Mouse (Mus musculus): ENCODE results near the gene Ccdc3. TPM values are rescaled to one million over a fixed set of nuclear protein-coding genes. Genes with fewer than 3 reads are reported as not detected.

Gene Ccdc3
- polyA plus RNA-seq, 1 experiment from 2014 or later, result 3.9 TPM

GRCm38 (mm10) chr2:5192156-5192555 is 54.6 kb downstream of the Ccdc3 start:
- H3K27ac ChIP-seq (ENCODE audit: low read depth, low read length), result no peak overlapping the region
- no peaks in the 10 kb centered on the region for H3K4me1 ChIP-seq (ENCODE audit: control insufficient read depth, insufficient read depth, low read length)
- no peak overlapping the region for H3K4me3 ChIP-seq (ENCODE audit: low read depth, low read length)
- H3K27me3 ChIP-seq (ENCODE audit: control insufficient read depth, insufficient read depth, low read length), result no peaks in the 10 kb centered on the region
- DNase-seq (ENCODE audit: low spot score) (no peak), ATAC-seq (ENCODE audit: insufficient read depth, low FRiP score, low TSS enrichment) (no peak)
- no peak overlapping the region for H3K9ac ChIP-seq (ENCODE audit: low read length)
- WGBS, result 90% methylated on average over 4 of the region's 4 CpGs
- H3K36me3 ChIP-seq (ENCODE audit: control insufficient read depth, insufficient read depth, low read length), result no peaks in the 10 kb centered on the region
- H3K4me2 ChIP-seq (ENCODE audit: low read depth), result no peak overlapping the region
- H3K9me3 ChIP-seq (ENCODE audit: control insufficient read depth, low read length), result no peaks in the 10 kb centered on the region

GRCm38 (mm10) chr2:5193071-5193470 is 55.5 kb downstream of the Ccdc3 start:
- H3K27me3 ChIP-seq (ENCODE audit: control insufficient read depth, insufficient read depth, low read length), result no peaks in the 10 kb centered on the region
- no peak overlapping the region for H3K4me3 ChIP-seq (ENCODE audit: low read depth, low read length)
- DNase-seq (ENCODE audit: low spot score), result no peak
- no peaks in the 10 kb centered on the region for H3K9me3 ChIP-seq (ENCODE audit: control insufficient read depth, low read length)
- no peaks in the 10 kb centered on the region for H3K36me3 ChIP-seq (ENCODE audit: control insufficient read depth, insufficient read depth, low read length)
- no peak overlapping the region for H3K27ac ChIP-seq (ENCODE audit: low read depth, low read length)
- WGBS, result 83% methylated on average over 4 of the region's 4 CpGs
- H3K4me2 ChIP-seq (ENCODE audit: low read depth), result no peak overlapping the region
- ATAC-seq (ENCODE audit: insufficient read depth, low FRiP score, low TSS enrichment), result no peak
- no peaks in the 10 kb centered on the region for H3K4me1 ChIP-seq (ENCODE audit: control insufficient read depth, insufficient read depth, low read length)
- H3K9ac ChIP-seq (ENCODE audit: low read length), result no peak overlapping the region

GRCm38 (mm10) chr2:5194701-5195215 is 57.2 kb downstream of the Ccdc3 start:
- Histone ChIP-seq H3K36me3 (ENCODE audit: control insufficient read depth, insufficient read depth, low read length) (no peaks in the 10 kb centered on the region), H3K4me2 (ENCODE audit: low read depth) (no peak overlapping the region), H3K9me3 (ENCODE audit: control insufficient read depth, low read length) (no peaks in the 10 kb centered on the region), H3K4me3 (ENCODE audit: low read depth, low read length) (no peak overlapping the region), H3K27ac (ENCODE audit: low read depth, low read length) (no peak overlapping the region), H3K27me3 (ENCODE audit: control insufficient read depth, insufficient read depth, low read length) (no peaks in the 10 kb centered on the region), H3K9ac (ENCODE audit: low read length) (no peak overlapping the region), H3K4me1 (ENCODE audit: control insufficient read depth, insufficient read depth, low read length) (no peaks in the 10 kb centered on the region)
- no peak for ATAC-seq (ENCODE audit: insufficient read depth, low FRiP score, low TSS enrichment)
- DNase-seq (ENCODE audit: low spot score), result no peak
- WGBS, result 89% methylated on average over 6 of the region's 6 CpGs

- no peaks in the 10 kb centered on the region for H3K36me3 ChIP-seq (ENCODE audit: control insufficient read depth, insufficient read depth, low read length)
- no peaks in the 10 kb centered on the region for H3K27me3 ChIP-seq (ENCODE audit: control insufficient read depth, insufficient read depth, low read length)
- no peak overlapping the region for H3K9ac ChIP-seq (ENCODE audit: low read length)
- no peak overlapping the region for H3K4me2 ChIP-seq (ENCODE audit: low read depth)
- no peak for DNase-seq (ENCODE audit: low spot score)
- ATAC-seq (ENCODE audit: insufficient read depth, low FRiP score, low TSS enrichment), result no peak
- no peaks in the 10 kb centered on the region for H3K4me1 ChIP-seq (ENCODE audit: control insufficient read depth, insufficient read depth, low read length)
- no peaks in the 10 kb centered on the region for H3K9me3 ChIP-seq (ENCODE audit: control insufficient read depth, low read length)
- 57% methylated on average over 4 of the region's 4 CpGs for WGBS
- H3K27ac ChIP-seq (ENCODE audit: low read depth, low read length), result no peak overlapping the region
- H3K4me3 ChIP-seq (ENCODE audit: low read depth, low read length), result no peak overlapping the region
Observed at GRCm38 (mm10) chr2:5197486-5197885, 59.9 kb downstream of the Ccdc3 start.

GRCm38 (mm10) chr2:5199289-5199688 is 61.7 kb downstream of the Ccdc3 start:
- no peaks in the 10 kb centered on the region for H3K9me3 ChIP-seq (ENCODE audit: control insufficient read depth, low read length)
- H3K4me3 ChIP-seq (ENCODE audit: low read depth, low read length), result no peak overlapping the region
- no peak overlapping the region for H3K27ac ChIP-seq (ENCODE audit: low read depth, low read length)
- H3K27me3 ChIP-seq (ENCODE audit: control insufficient read depth, insufficient read depth, low read length), result no peaks in the 10 kb centered on the region
- ATAC-seq (ENCODE audit: insufficient read depth, low FRiP score, low TSS enrichment), result no peak
- no peak overlapping the region for H3K9ac ChIP-seq (ENCODE audit: low read length)
- WGBS, result 89% methylated on average over 17 of the region's 17 CpGs
- no peak overlapping the region for H3K4me2 ChIP-seq (ENCODE audit: low read depth)
- H3K36me3 ChIP-seq (ENCODE audit: control insufficient read depth, insufficient read depth, low read length), result no peaks in the 10 kb centered on the region
- no peaks in the 10 kb centered on the region for H3K4me1 ChIP-seq (ENCODE audit: control insufficient read depth, insufficient read depth, low read length)
- no peak for DNase-seq (ENCODE audit: low spot score)

- no peaks in the 10 kb centered on the region for H3K9me3 ChIP-seq (ENCODE audit: control insufficient read depth, low read length)
- H3K4me2 ChIP-seq (ENCODE audit: low read depth), result no peak overlapping the region
- DNase-seq (ENCODE audit: low spot score) (no peak), ATAC-seq (ENCODE audit: insufficient read depth, low FRiP score, low TSS enrichment) (no peak)
- no peaks in the 10 kb centered on the region for H3K27me3 ChIP-seq (ENCODE audit: control insufficient read depth, insufficient read depth, low read length)
- no peak overlapping the region for H3K9ac ChIP-seq (ENCODE audit: low read length)
- no peak overlapping the region for H3K27ac ChIP-seq (ENCODE audit: low read depth, low read length)
- WGBS, result 90% methylated on average over 7 of the region's 7 CpGs
- H3K4me3 ChIP-seq (ENCODE audit: low read depth, low read length), result no peak overlapping the region
- no peaks in the 10 kb centered on the region for H3K36me3 ChIP-seq (ENCODE audit: control insufficient read depth, insufficient read depth, low read length)
- H3K4me1 ChIP-seq (ENCODE audit: control insufficient read depth, insufficient read depth, low read length), result no peaks in the 10 kb centered on the region
Observed at GRCm38 (mm10) chr2:5200817-5201364, 63.3 kb downstream of the Ccdc3 start.

- H3K27ac ChIP-seq (ENCODE audit: low read depth, low read length), result no peak overlapping the region
- DNase-seq (ENCODE audit: low spot score) (no peak), ATAC-seq (ENCODE audit: insufficient read depth, low FRiP score, low TSS enrichment) (no peak)
- H3K4me2 ChIP-seq (ENCODE audit: low read depth), result no peak overlapping the region
- H3K4me1 ChIP-seq (ENCODE audit: control insufficient read depth, insufficient read depth, low read length), result no peaks in the 10 kb centered on the region
- H3K9me3 ChIP-seq (ENCODE audit: control insufficient read depth, low read length), result no peaks in the 10 kb centered on the region
- WGBS, result 85% methylated on average over 1 of the region's 1 CpGs
- H3K27me3 ChIP-seq (ENCODE audit: control insufficient read depth, insufficient read depth, low read length), result no peaks in the 10 kb centered on the region
- H3K36me3 ChIP-seq (ENCODE audit: control insufficient read depth, insufficient read depth, low read length), result no peaks in the 10 kb centered on the region
- H3K4me3 ChIP-seq (ENCODE audit: low read depth, low read length), result no peak overlapping the region
- H3K9ac ChIP-seq (ENCODE audit: low read length), result no peak overlapping the region
Observed at GRCm38 (mm10) chr2:5203146-5203545, 65.6 kb downstream of the Ccdc3 start.

GRCm38 (mm10) chr2:5204941-5205340 is 67.4 kb downstream of the Ccdc3 start:
- 83% methylated on average over 1 of the region's 1 CpGs for WGBS

GRCm38 (mm10) chr2:5206651-5207050 is 69.1 kb downstream of the Ccdc3 start:
- H3K4me2 ChIP-seq (ENCODE audit: low read depth), result no peak overlapping the region
- 86% methylated on average over 3 of the region's 3 CpGs for WGBS
- no peak overlapping the region for H3K9ac ChIP-seq (ENCODE audit: low read length)
- no peak overlapping the region for H3K4me3 ChIP-seq (ENCODE audit: low read depth, low read length)
- no peaks in the 10 kb centered on the region for H3K4me1 ChIP-seq (ENCODE audit: control insufficient read depth, insufficient read depth, low read length)
- H3K27ac ChIP-seq (ENCODE audit: low read depth, low read length), result no peak overlapping the region
- no peaks in the 10 kb centered on the region for H3K27me3 ChIP-seq (ENCODE audit: control insufficient read depth, insufficient read depth, low read length)
- no peak for DNase-seq (ENCODE audit: low spot score)
- no peaks in the 10 kb centered on the region for H3K9me3 ChIP-seq (ENCODE audit: control insufficient read depth, low read length)
- ATAC-seq (ENCODE audit: insufficient read depth, low FRiP score, low TSS enrichment), result no peak
- no peaks in the 10 kb centered on the region for H3K36me3 ChIP-seq (ENCODE audit: control insufficient read depth, insufficient read depth, low read length)

More at GRCm38 (mm10) chr2:5204941-5205340, 67.4 kb downstream of the Ccdc3 start:
- no peak for ATAC-seq (ENCODE audit: insufficient read depth, low FRiP score, low TSS enrichment)
- DNase-seq (ENCODE audit: low spot score), result no peak
- no peaks in the 10 kb centered on the region for H3K4me1 ChIP-seq (ENCODE audit: control insufficient read depth, insufficient read depth, low read length)
- no peak overlapping the region for H3K9ac ChIP-seq (ENCODE audit: low read length)
- H3K27ac ChIP-seq (ENCODE audit: low read depth, low read length), result no peak overlapping the region
- no peaks in the 10 kb centered on the region for H3K9me3 ChIP-seq (ENCODE audit: control insufficient read depth, low read length)
- H3K4me2 ChIP-seq (ENCODE audit: low read depth), result no peak overlapping the region
- no peaks in the 10 kb centered on the region for H3K36me3 ChIP-seq (ENCODE audit: control insufficient read depth, insufficient read depth, low read length)
- H3K4me3 ChIP-seq (ENCODE audit: low read depth, low read length), result no peak overlapping the region
- H3K27me3 ChIP-seq (ENCODE audit: control insufficient read depth, insufficient read depth, low read length), result no peaks in the 10 kb centered on the region
